Mouse (Mus musculus) cerebellum, adult 2 months (tissue): ENCODE data around the gene Lrfn4.

Experiments used
- CTCF ChIP-seq: fragments of 200-500 bp; IDR thresholded peaks from 2 replicates; pipeline ENCODE4 v1.5.1; 2011; ENCODE audit warnings: low read depth, mild to moderate bottlenecking, control low read depth, low read length, moderate library complexity, borderline replicate concordance; ENCODE audit not compliant: insufficient read depth
- POLR2A ChIP-seq: fragments of 200-500 bp; IDR thresholded peaks from 2 replicates; pipeline ENCODE4 v1.6.1; 2011; ENCODE audit warnings: low read length, control low read depth, borderline replicate concordance; ENCODE audit not compliant: insufficient read depth

- TF ChIP-seq CTCF (peak; percentile 75), POLR2A (no peak)
Measured at GRCm38 (mm10) chr19:4644271-4644670, 28.8 kb upstream of the Lrfn4 start.
